Mouse (Mus musculus) CH12.LX (cell line): ENCODE measurements at regions not wholly inside any gene's neighbourhood (a gene's known extent, or its start where the extent isn't known, plus 50 kb on each side); places are given as distances from the start of the nearest gene placed in this dataset.

ENCODE experiments used
- BHLHE40 ChIP-seq: IDR thresholded peaks from 2 replicates; pipeline ENCODE4 v1.6.1; 2011; ENCODE audit warnings: mild to moderate bottlenecking, low read depth, low read length, improper control_type of control experiment
- CHD2 ChIP-seq: IDR thresholded peaks from 2 replicates; pipeline ENCODE4 v1.6.1; 2011; ENCODE audit warnings: low read length, improper control_type of control experiment
- CTCF ChIP-seq, 2 experiments: IDR thresholded peaks in 1 of 2; conservative IDR thresholded peaks in 1 of 2; 2 replicates each; pipeline ENCODE4 v1.5.1; 2011 to 2012; ENCODE audit warnings: low read depth in 2 of 2, low read length in 2 of 2, improper control_type of control experiment in 1 of 2, inconsistent platforms in 1 of 2, mild to moderate bottlenecking in 1 of 2, moderate library complexity in 1 of 2
- EP300 ChIP-seq: IDR thresholded peaks from 2 replicates; pipeline ENCODE4 v1.6.1; 2011; ENCODE audit warnings: low read length, improper control_type of control experiment
- HCFC1 ChIP-seq: IDR thresholded peaks from 2 replicates; pipeline ENCODE4 v1.6.1; 2012; ENCODE audit warnings: low read depth, mild to moderate bottlenecking, inconsistent platforms, low read length, improper control_type of control experiment
- JUND ChIP-seq: conservative IDR thresholded peaks from 2 replicates; pipeline ENCODE4 v1.6.1; 2011; ENCODE audit warnings: low read depth, low read length, improper control_type of control experiment
- NELFE ChIP-seq: IDR thresholded peaks from 2 replicates; pipeline ENCODE4 v1.6.1; 2011; ENCODE audit warnings: low read depth, low read length, improper control_type of control experiment
- SIN3A ChIP-seq: IDR thresholded peaks from 2 replicates; pipeline ENCODE4 v1.6.1; 2012; ENCODE audit warnings: low read length, improper control_type of control experiment, inconsistent platforms
- UBTF ChIP-seq: IDR thresholded peaks from 2 replicates; pipeline ENCODE4 v1.6.1; 2012; ENCODE audit warnings: low read depth, mild to moderate bottlenecking, inconsistent platforms, low read length, improper control_type of control experiment, moderate library complexity
- USF2 ChIP-seq: conservative IDR thresholded peaks from 2 replicates; pipeline ENCODE4 v1.6.1; 2011; ENCODE audit warnings: low read depth, low read length, improper control_type of control experiment

- TF ChIP-seq NELFE (no peak), EP300 (no peak), JUND (no peak), CTCF (conservative IDR thresholded peaks at IDR 0.05 in 1 of 2, IDR thresholded peaks at IDR 0.05 in 1 of 2; ENCODE audit: low read depth in 2 of 2, low read length in 2 of 2) (no peak), SIN3A (no peak), BHLHE40 (no peak), CHD2 (no peak), UBTF (no peak), USF2 (no peak), HCFC1 (no peak)
Measured at GRCm38 (mm10) chr13:97363214-97363613, 122.3 kb downstream of the Enc1 start.
